Mouse (Mus musculus) MEL (cell line): ENCODE measurements around the gene Epha10.

Experiments used
- CTCF ChIP-seq, 3 experiments: IDR thresholded peaks in 2 of 3; conservative IDR thresholded peaks in 1 of 3; 2 replicates each; pipeline ENCODE4 v1.5.1; 2011 to 2012; ENCODE audit warnings: low read length in 3 of 3, low read depth in 2 of 3, mild to moderate bottlenecking in 2 of 3, improper control_type of control experiment in 1 of 3, inconsistent platforms in 1 of 3, mixed read lengths in 1 of 3, moderate library complexity in 1 of 3; ENCODE audit not compliant: control insufficient read depth in 1 of 3, insufficient read depth in 1 of 3, poor library complexity in 1 of 3, severe bottlenecking in 1 of 3
- EP300 ChIP-seq, 2 experiments: IDR thresholded peaks; 2 replicates each; pipeline ENCODE4 v1.6.1; 2011; ENCODE audit warnings: improper control_type of control experiment in 2 of 2, low read length in 2 of 2, low read depth in 1 of 2, mild to moderate bottlenecking in 1 of 2
- GABPA ChIP-seq: IDR thresholded peaks from 2 replicates; pipeline ENCODE4 v1.6.1; 2012; ENCODE audit warnings: low read depth, mild to moderate bottlenecking, inconsistent platforms, low read length, improper control_type of control experiment, moderate library complexity
- GATA1 ChIP-seq: IDR thresholded peaks from 2 replicates; pipeline ENCODE4 v1.6.1; 2011; ENCODE audit warnings: low read depth, low read length, improper control_type of control experiment
- MAFK ChIP-seq: IDR thresholded peaks from 2 replicates; pipeline ENCODE4 v1.6.1; 2011; ENCODE audit warnings: low read depth, mild to moderate bottlenecking, low read length, improper control_type of control experiment, borderline replicate concordance
- MAX ChIP-seq: IDR thresholded peaks from 2 replicates; pipeline ENCODE4 v1.6.1; 2011; ENCODE audit warnings: low read length, improper control_type of control experiment
- MAZ ChIP-seq: IDR thresholded peaks from 2 replicates; pipeline ENCODE4 v1.6.1; 2012; ENCODE audit warnings: low read depth, mild to moderate bottlenecking, inconsistent platforms, low read length, improper control_type of control experiment
- POLR2A ChIP-seq, 2 experiments: IDR thresholded peaks; 2 replicates each; pipeline ENCODE4 v1.6.1; 2011 to 2012; ENCODE audit warnings: low read length in 2 of 2, mild to moderate bottlenecking in 2 of 2, control low read depth in 1 of 2, improper control_type of control experiment in 1 of 2, low read depth in 1 of 2, moderate library complexity in 1 of 2; ENCODE audit not compliant: control insufficient read depth in 1 of 2, insufficient read depth in 1 of 2, poor library complexity in 1 of 2
- POLR2AphosphoS2 ChIP-seq: IDR thresholded peaks from 2 replicates; pipeline ENCODE4 v1.6.1; 2011; ENCODE audit warnings: low read length, improper control_type of control experiment
- POLR2AphosphoS5 ChIP-seq: IDR thresholded peaks from 2 replicates; pipeline ENCODE4 v1.6.1; 2012; ENCODE audit warnings: low read depth, borderline replicate concordance, mild to moderate bottlenecking, inconsistent platforms, low read length, moderate library complexity, mixed read lengths
- SMC3 ChIP-seq: IDR thresholded peaks from 2 replicates; pipeline ENCODE4 v1.6.1; 2011; ENCODE audit warnings: low read depth, low read length, improper control_type of control experiment
- ZMIZ1 ChIP-seq: IDR thresholded peaks from 2 replicates; pipeline ENCODE4 v1.6.1; 2012; ENCODE audit warnings: low read depth, mild to moderate bottlenecking, inconsistent platforms, low read length, improper control_type of control experiment, moderate library complexity
- ZNF384 ChIP-seq: IDR thresholded peaks from 2 replicates; pipeline ENCODE4 v1.6.1; 2012; ENCODE audit warnings: low read depth, mild to moderate bottlenecking, inconsistent platforms, low read length, improper control_type of control experiment

DNA sequence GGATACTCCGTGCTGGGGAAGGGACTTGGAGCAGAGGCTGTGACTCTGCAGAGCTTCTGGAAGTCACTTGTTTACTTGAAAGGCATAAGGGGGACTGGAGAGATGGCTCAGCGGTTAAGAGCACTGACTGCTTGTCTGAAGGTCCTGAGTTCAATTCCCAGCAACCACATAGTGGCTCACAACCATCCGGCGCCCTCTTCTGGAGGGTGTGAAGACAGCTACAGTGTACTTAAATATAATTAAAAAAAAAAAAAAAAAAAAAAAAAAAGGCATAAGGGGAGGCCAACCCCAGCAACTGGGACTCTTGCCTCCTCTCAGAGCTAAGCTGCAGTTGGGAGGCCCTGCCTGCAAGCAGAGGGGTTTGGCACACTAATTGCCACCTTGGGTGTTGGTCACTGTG lies 24.7 kb downstream of the Epha10 start:
- TF ChIP-seq POLR2A (IDR thresholded peaks at IDR 0.05; ENCODE audit: control insufficient read depth in 1 of 2, insufficient read depth in 1 of 2, low read depth in 1 of 2, low read length in 2 of 2, poor library complexity in 1 of 2) (no peak), CTCF (IDR thresholded peaks at IDR 0.05 in 2 of 3, conservative IDR thresholded peaks at IDR 0.05 in 1 of 3; ENCODE audit: control insufficient read depth in 1 of 3, insufficient read depth in 1 of 3, low read depth in 2 of 3, low read length in 3 of 3, poor library complexity in 1 of 3, severe bottlenecking in 1 of 3) (peak; percentile 32 to 56 (median 44); a peak in 5 of 6 replicates), MAX (no peak), GABPA (no peak), ZNF384 (peak; percentile 94), SMC3 (peak; percentile 37; the same call in 1 of the 2 replicates), MAFK (no peak), MAZ (no peak), ZMIZ1 (no peak), POLR2AphosphoS2 (no peak), GATA1 (no peak), EP300 (IDR thresholded peaks at IDR 0.05; ENCODE audit: low read depth in 1 of 2, low read length in 2 of 2) (no peak), POLR2AphosphoS5 (no peak)
